Mouse (Mus musculus) spleen, postnatal 4 days (tissue): ENCODE results near the gene Btd.

Source experiments
- DNase-seq, 2 experiments: peaks; one replicate each; pipeline ENCODE4 v3.0.0; 2022; ENCODE audit warnings: low spot score in 2 of 2

Btd gene

GRCm38 (mm10) chr14:31700376-31700775 lies 59.5 kb downstream of the Btd start:
- no peak for DNase-seq

- no peak for DNase-seq
Observed at GRCm38 (mm10) chr14:31709343-31709742, 68.5 kb downstream of the Btd start.

- no peak for DNase-seq
Observed at GRCm38 (mm10) chr14:31715669-31716068, 74.8 kb downstream of the Btd start.

GRCm38 (mm10) chr14:31717360-31717759 lies 76.5 kb downstream of the Btd start:
- no peak for DNase-seq
